Mouse (Mus musculus) lung, postnatal 0 days (tissue): ENCODE results near the gene Gm10277. TPM values are rescaled to one million over a fixed set of nuclear protein-coding genes. Genes with fewer than 3 reads are reported as not detected.

Source experiments
- ATAC-seq: fragments of 200-750 bp; cut with Nextera tagmentation; 2 replicates; pipeline ENCODE4 v1.8.0; 2017; ENCODE audit warnings: moderate library complexity
- DNase-seq: peaks from one replicate; pipeline ENCODE4 v3.0.0-alpha.2; 2016; ENCODE audit warnings: low spot score
- H3K27ac ChIP-seq: fragments of 300-500 bp; sonication (generic); 2 replicates; pipeline ENCODE4 v1.5.1; 2014; ENCODE audit warnings: antibody characterized with exemption, mild to moderate bottlenecking, low read length, mixed read lengths
- H3K27me3 ChIP-seq: fragments of 300-500 bp; sonication (generic); replicated peaks from 2 replicates; pipeline ENCODE4 v1.6.1; 2014; ENCODE audit warnings: low read length, mixed read lengths; ENCODE audit not compliant: insufficient read depth
- H3K36me3 ChIP-seq: fragments of 300-500 bp; sonication (generic); 2 replicates; pipeline ENCODE4 v1.6.1; 2014; ENCODE audit warnings: low read length, mixed read lengths; ENCODE audit not compliant: insufficient read depth
- H3K4me1 ChIP-seq: fragments of 300-500 bp; sonication (generic); 2 replicates; pipeline ENCODE4 v1.6.1; 2014; ENCODE audit warnings: antibody characterized with exemption, low read depth, low read length, mixed read lengths; ENCODE audit not compliant: insufficient read depth
- H3K4me2 ChIP-seq: fragments of 300-500 bp; sonication (generic); replicated peaks from 2 replicates; pipeline ENCODE4 v1.6.1; 2014; ENCODE audit warnings: low read depth, mild to moderate bottlenecking, low read length, moderate library complexity, mixed read lengths
- H3K4me3 ChIP-seq: fragments of 300-500 bp; sonication (generic); 2 replicates; pipeline ENCODE4 v1.5.1; 2014; ENCODE audit warnings: low read depth, low read length
- H3K9ac ChIP-seq: fragments of 300-500 bp; sonication (generic); replicated peaks from 2 replicates; pipeline ENCODE4 v1.6.1; 2014; ENCODE audit warnings: low read depth, mild to moderate bottlenecking
- H3K9me3 ChIP-seq: fragments of 300-500 bp; sonication (generic); 2 replicates; pipeline ENCODE4 v1.6.1; 2016; ENCODE audit warnings: low read length, mixed read lengths
- CTCF ChIP-seq: IDR thresholded peaks from 2 replicates; pipeline ENCODE4 v1.5.1; 2016; ENCODE audit warnings: antibody characterized with exemption, mild to moderate bottlenecking
- EP300 ChIP-seq: IDR thresholded peaks from 2 replicates; pipeline ENCODE4 v1.6.1; 2016; ENCODE audit warnings: antibody characterized with exemption, mild to moderate bottlenecking, control low read depth
- WGBS: fragments of 180-500 bp; shearing (Covaris S2); extraction: QIAGEN DNeasy Blood & Tissue Kit; methylation state at CpG from one replicate; pipeline ENCODE4 v1.1.7; 2014; 5-methylcytosine and 5-hydroxymethylcytosine counted together
- polyA plus RNA-seq: library from polyadenylated mRNA; unstranded; fragments of >200 nt; fragmentation: Nextera tagmentation; extraction: Ambion mirVana; gene quantifications from 2 replicates; pipeline ENCODE4 v1.2.1, GENCODE M21; 2015

The Gm10277 gene
- polyA plus RNA-seq, 1 experiment from 2014 or later, result 0.90 TPM

DNA sequence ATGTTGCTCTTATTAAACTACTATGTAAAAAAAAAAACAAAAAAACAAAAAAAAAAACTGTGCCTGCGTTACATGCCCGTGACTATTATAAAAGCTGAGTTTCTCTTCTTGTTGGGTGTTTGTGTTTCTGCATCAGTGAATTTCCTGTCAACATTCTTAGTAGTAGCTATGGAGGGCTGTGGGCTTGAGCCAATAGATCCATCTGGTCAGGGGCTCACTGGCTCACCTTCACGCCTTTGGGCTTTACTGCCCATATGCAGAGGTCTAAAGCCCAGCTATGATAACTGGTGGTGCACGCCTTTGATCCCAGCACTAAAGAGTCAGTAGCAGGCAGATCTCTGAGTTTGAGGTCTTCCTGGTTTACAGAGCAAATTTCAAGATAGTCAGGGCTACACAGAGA is 18.1 kb downstream of the Gm10277 start:
- Histone ChIP-seq H3K9me3 (no peaks in the 10 kb centered on the region), H3K4me2 (no peak overlapping the region), H3K9ac (no peak overlapping the region), H3K4me1 (peaks cover 18% of the 10 kb centered on the region), H3K36me3 (no peaks in the 10 kb centered on the region), H3K27me3 (no peaks in the 10 kb centered on the region), H3K4me3 (no peak overlapping the region), H3K27ac (no peak overlapping the region)
- DNase-seq (no peak), ATAC-seq (no peak)
- WGBS, result 78% methylated on average over 4 of the region's 4 CpGs
- TF ChIP-seq EP300 (no peak), CTCF (no peak)

DNA sequence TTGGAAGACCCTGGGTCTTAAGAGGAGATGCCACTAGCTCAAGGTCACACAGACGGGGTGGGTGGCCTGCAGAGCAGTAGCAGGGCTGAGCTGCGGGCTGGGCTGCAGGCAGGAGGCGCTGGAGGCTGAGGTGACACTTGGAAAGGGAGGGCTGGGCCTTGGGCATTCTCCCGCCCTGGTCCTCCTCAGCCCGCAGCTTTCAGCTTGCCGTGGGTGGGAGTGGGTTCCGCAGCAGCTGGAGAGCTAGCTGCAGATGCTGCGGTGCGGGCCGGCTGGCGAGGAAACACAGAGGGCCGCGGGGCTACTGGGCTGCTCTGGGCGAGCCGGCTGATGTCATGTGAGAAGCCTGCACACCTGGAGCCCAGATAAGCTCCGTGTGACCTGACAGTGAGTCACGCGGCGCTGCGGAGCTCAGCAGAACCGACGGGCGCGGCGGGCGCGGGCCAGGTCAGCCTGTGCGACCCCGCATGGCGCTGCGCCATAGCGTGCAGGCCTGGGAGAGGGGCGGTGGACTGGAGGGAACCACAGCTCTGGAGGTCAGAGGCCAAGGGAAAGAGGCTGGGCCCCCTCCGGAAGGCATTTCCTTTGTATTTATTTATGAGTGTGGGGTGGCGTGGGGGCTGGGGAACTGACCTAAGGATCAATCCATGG is 21.1 kb downstream of the Gm10277 start:
- Histone ChIP-seq H3K9me3 (no peaks in the 10 kb centered on the region), H3K4me2 (peak overlapping the region; percentile 81), H3K27ac (peak overlapping the region; percentile 89), H3K4me1 (peaks cover 25% of the 10 kb centered on the region), H3K9ac (peak overlapping the region; percentile 34), H3K4me3 (peak overlapping the region; percentile 37), H3K36me3 (no peaks in the 10 kb centered on the region), H3K27me3 (no peaks in the 10 kb centered on the region)
- DNase-seq, result peak; percentile 73
- ATAC-seq, result peak; percentile 46
- TF ChIP-seq EP300, result no peak
- peak; percentile 75 for TF ChIP-seq CTCF
- WGBS, result 5% methylated on average over 31 of the region's 35 CpGs

DNA sequence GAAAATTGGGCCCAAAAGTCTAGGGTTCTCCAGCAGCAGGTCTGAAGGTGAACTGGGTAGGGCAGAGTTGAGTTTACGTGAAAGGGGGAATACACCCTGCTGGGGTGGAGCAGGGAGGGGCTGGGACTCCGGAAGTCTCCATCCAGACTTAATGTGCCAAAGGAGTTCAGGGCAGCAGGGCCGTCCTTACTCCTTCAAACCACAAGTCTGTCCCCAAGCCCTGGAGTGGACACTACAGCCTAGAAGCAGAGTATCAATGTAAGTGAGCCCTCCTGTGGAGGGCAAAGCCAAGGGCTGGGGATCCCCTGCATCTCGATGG is 22.1 kb downstream of the Gm10277 start:
- no peak overlapping the region for H3K4me3 ChIP-seq
- H3K27me3 ChIP-seq, result no peaks in the 10 kb centered on the region
- peak overlapping the region; percentile 89 for H3K27ac ChIP-seq
- H3K9ac ChIP-seq, result no peak overlapping the region
- peak; percentile 65 for DNase-seq
- peaks cover 25% of the 10 kb centered on the region for H3K4me1 ChIP-seq
- peak; percentile 34 for ATAC-seq
- no peaks in the 10 kb centered on the region for H3K9me3 ChIP-seq
- no peaks in the 10 kb centered on the region for H3K36me3 ChIP-seq
- 28% methylated on average over 4 of the region's 4 CpGs for WGBS
- peak overlapping the region; percentile 30 for H3K4me2 ChIP-seq
- TF ChIP-seq CTCF, result peak; percentile 40
- TF ChIP-seq EP300, result no peak

DNA sequence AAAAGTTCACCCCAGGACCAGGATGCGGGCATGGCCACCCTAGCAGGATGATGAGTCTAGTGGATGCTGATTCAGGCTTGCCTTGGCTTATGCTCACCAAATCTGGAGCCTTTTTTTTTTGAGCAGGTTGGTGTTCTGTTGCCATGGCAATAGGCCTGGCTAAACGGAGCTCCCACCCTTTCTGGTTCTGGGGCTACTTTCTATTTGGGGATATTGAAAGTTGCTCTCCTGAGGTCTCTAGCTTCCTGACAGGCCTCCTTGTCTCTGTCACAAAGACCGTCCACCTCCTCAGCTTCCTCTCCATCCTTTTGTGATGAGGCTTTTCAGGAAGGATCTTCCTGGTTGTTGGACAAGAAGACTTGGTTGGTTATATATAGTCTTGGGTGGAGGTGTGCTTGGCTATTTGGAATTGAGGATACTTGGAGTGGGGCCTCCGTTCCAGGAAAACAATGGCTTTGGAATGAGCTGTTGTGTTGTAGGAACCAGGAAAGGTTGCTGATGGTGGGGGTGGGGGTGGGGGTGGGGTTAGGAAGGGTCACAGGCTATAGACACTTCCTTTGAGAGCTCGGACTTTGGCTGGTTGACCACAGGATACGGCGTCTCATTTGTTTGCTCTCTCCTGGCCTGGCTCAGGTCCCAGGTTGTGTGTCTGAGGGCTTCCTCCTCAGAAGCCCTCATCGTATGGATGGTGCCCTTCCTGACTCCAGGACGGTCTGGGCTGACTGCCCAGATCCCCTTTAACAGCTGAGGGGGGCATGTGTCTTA is 22.7 kb downstream of the Gm10277 start:
- H3K36me3 ChIP-seq, result no peaks in the 10 kb centered on the region
- DNase-seq (peak; percentile 70), ATAC-seq (peak; percentile 65)
- H3K9me3 ChIP-seq, result no peaks in the 10 kb centered on the region
- 0 out of 2 replicates have a peak overlapping the region, but pooled peaks have one; percentile 62 for H3K9ac ChIP-seq
- 33% methylated on average over 9 of the region's 9 CpGs for WGBS
- peak overlapping the region; percentile 96 for H3K4me2 ChIP-seq
- H3K4me3 ChIP-seq, result peak overlapping the region; percentile 88; the same call in 1 of the 2 replicates
- peaks cover 25% of the 10 kb centered on the region for H3K4me1 ChIP-seq
- H3K27ac ChIP-seq, result peak overlapping the region; percentile 89
- TF ChIP-seq CTCF (no peak), EP300 (peak; percentile 56; the same call in 1 of the 2 replicates)
- H3K27me3 ChIP-seq, result no peaks in the 10 kb centered on the region

DNA sequence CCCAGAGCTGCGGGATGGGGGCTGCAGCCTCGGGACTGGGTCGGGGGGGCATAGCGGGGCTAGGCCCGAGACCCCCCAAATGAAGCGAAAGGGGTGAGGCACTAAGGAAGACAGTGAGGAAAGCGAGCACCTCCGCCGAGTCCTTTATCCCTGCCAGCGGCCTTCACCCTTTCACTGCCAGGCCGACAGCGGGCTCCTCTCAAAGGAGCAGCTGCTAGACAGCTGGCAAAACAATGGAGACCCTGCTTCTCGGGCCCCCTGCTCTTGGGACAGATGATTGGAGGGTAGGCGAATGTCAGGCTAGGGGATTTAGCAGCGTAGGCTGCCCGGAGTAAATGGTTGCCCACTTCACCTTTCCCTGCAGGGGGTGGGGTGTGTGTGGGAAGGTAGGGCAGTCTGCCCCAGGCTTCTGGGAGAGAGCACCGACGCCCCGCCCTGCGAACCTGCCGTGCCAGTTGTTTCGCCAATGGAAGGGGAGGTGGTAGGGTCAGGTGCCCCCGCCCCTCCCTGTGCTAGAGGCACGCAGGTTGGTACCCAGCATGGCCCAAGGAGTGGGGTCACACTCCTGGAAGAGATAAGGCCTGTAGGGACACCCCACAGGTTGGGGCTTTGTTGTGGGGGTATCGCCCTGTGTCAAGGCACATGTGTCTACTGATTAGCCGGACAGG is 23.7 kb downstream of the Gm10277 start:
- Histone ChIP-seq H3K27me3 (no peaks in the 10 kb centered on the region), H3K4me3 (peak overlapping the region; percentile 88), H3K4me2 (peak overlapping the region; percentile 96), H3K9ac (peak overlapping the region; percentile 62), H3K27ac (peak overlapping the region; percentile 89), H3K36me3 (no peaks in the 10 kb centered on the region), H3K9me3 (no peaks in the 10 kb centered on the region), H3K4me1 (peaks cover 25% of the 10 kb centered on the region)
- TF ChIP-seq EP300 (no peak), CTCF (no peak)
- 6% methylated on average over 25 of the region's 26 CpGs for WGBS
- peak; percentile 46 for ATAC-seq
- DNase-seq, result peak; percentile 89
